Mouse (Mus musculus): ENCODE measurements around the gene Sdhd. TPM values are rescaled to one million over a fixed set of nuclear protein-coding genes. Genes with fewer than 3 reads are reported as not detected.

Sdhd gene
- total and polyA plus RNA-seq, 2 experiments = 339 to 441 TPM

GRCm38 (mm10) chr9:50612115-50612514, 8.5 kb upstream of the Sdhd start:
- WGBS = 87% methylated on average over 4 of the region's 4 CpGs

GRCm38 (mm10) chr9:50604338-50604737, 726 bp upstream of the Sdhd start:
- Histone ChIP-seq H3K4me3 (ENCODE audit: insufficient read depth, low read depth, low read length) (peak overlapping the region; percentile 78), H3K27me3 (ENCODE audit: control insufficient read depth, insufficient read depth, low read length) (no peaks in the 10 kb centered on the region), H3K9ac (ENCODE audit: low read depth, low read length) (peak overlapping the region; percentile 92), H3K4me1 (ENCODE audit: control insufficient read depth, insufficient read depth, low read length) (peaks cover 6% of the 10 kb centered on the region), H3K27ac (replicated peaks; ENCODE audit: insufficient read depth, low read depth, low read length) (peak overlapping the region; percentile 68), H3K79me2 (ENCODE audit: control insufficient read depth, insufficient read depth, low read length) (peaks cover 8% of the 10 kb centered on the region; the same call in 1 of the 2 replicates), H3K36me3 (ENCODE audit: control insufficient read depth, insufficient read depth, low read length) (peaks cover 24% of the 10 kb centered on the region)
- WGBS = under 1% methylated on average over 6 of the region's 6 CpGs
- TF ChIP-seq POLR2A (IDR thresholded peaks at IDR 0.05; ENCODE audit: extremely low read depth, insufficient read depth, low read length) (no peak), CTCF (IDR thresholded peaks at IDR 0.05; ENCODE audit: low read depth, low read length) (no peak)
- peak; percentile 59 for DNase-seq (ENCODE audit: extremely low read depth, low read depth, low spot score)

More at GRCm38 (mm10) chr9:50612115-50612514, 8.5 kb upstream of the Sdhd start:
- DNase-seq (ENCODE audit: extremely low read depth, low read depth, low spot score) = no peak
- peaks cover 44% of the 10 kb centered on the region for H3K36me3 ChIP-seq (ENCODE audit: control insufficient read depth, insufficient read depth, low read length)
- H3K4me1 ChIP-seq (ENCODE audit: control insufficient read depth, insufficient read depth, low read length) = 0 out of 2 replicates have a peak, but pooled peaks cover 6% of the 10 kb centered on the region
- peaks cover 3% of the 10 kb centered on the region; the same call in 1 of the 2 replicates for H3K79me2 ChIP-seq (ENCODE audit: control insufficient read depth, insufficient read depth, low read length)
- H3K27ac ChIP-seq (replicated peaks; ENCODE audit: insufficient read depth, low read depth, low read length) = no peak overlapping the region
- H3K4me3 ChIP-seq (ENCODE audit: insufficient read depth, low read depth, low read length) = no peak overlapping the region
- TF ChIP-seq CTCF (IDR thresholded peaks at IDR 0.05; ENCODE audit: low read depth, low read length) (no peak), POLR2A (IDR thresholded peaks at IDR 0.05; ENCODE audit: extremely low read depth, insufficient read depth, low read length) (no peak)
- no peaks in the 10 kb centered on the region for H3K27me3 ChIP-seq (ENCODE audit: control insufficient read depth, insufficient read depth, low read length)
- H3K9ac ChIP-seq (ENCODE audit: low read depth, low read length) = no peak overlapping the region

GRCm38 (mm10) chr9:50603998-50604324, 349 bp upstream of the Sdhd start:
- H3K4me1 ChIP-seq (ENCODE audit: control insufficient read depth, insufficient read depth, low read length) = peaks cover 6% of the 10 kb centered on the region
- WGBS = under 1% methylated on average over 24 of the region's 24 CpGs
- no peak for DNase-seq (ENCODE audit: extremely low read depth, low read depth, low spot score)
- H3K4me3 ChIP-seq (ENCODE audit: insufficient read depth, low read depth, low read length) = peak overlapping the region; percentile 78
- H3K27me3 ChIP-seq (ENCODE audit: control insufficient read depth, insufficient read depth, low read length) = no peaks in the 10 kb centered on the region
- TF ChIP-seq POLR2A (IDR thresholded peaks at IDR 0.05; ENCODE audit: extremely low read depth, insufficient read depth, low read length) = no peak
- TF ChIP-seq CTCF (IDR thresholded peaks at IDR 0.05; ENCODE audit: low read depth, low read length) = no peak
- peak overlapping the region; percentile 68 for H3K27ac ChIP-seq (replicated peaks; ENCODE audit: insufficient read depth, low read depth, low read length)
- peak overlapping the region; percentile 92 for H3K9ac ChIP-seq (ENCODE audit: low read depth, low read length)
- peaks cover 8% of the 10 kb centered on the region; the same call in 1 of the 2 replicates for H3K79me2 ChIP-seq (ENCODE audit: control insufficient read depth, insufficient read depth, low read length)
- H3K36me3 ChIP-seq (ENCODE audit: control insufficient read depth, insufficient read depth, low read length) = peaks cover 24% of the 10 kb centered on the region

GRCm38 (mm10) chr9:50602055-50602845, 1.4 kb downstream of the Sdhd start:
- Histone ChIP-seq H3K4me1 (ENCODE audit: control insufficient read depth, insufficient read depth, low read length) (peaks cover 6% of the 10 kb centered on the region), H3K27ac (replicated peaks; ENCODE audit: insufficient read depth, low read depth, low read length) (peak overlapping the region; percentile 81), H3K36me3 (ENCODE audit: control insufficient read depth, insufficient read depth, low read length) (peaks cover 31% of the 10 kb centered on the region), H3K79me2 (ENCODE audit: control insufficient read depth, insufficient read depth, low read length) (peaks cover 8% of the 10 kb centered on the region; the same call in 1 of the 2 replicates), H3K27me3 (ENCODE audit: control insufficient read depth, insufficient read depth, low read length) (no peaks in the 10 kb centered on the region), H3K4me3 (ENCODE audit: insufficient read depth, low read depth, low read length) (peak overlapping the region; percentile 78), H3K9ac (ENCODE audit: low read depth, low read length) (peak overlapping the region; percentile 63)
- TF ChIP-seq CTCF (IDR thresholded peaks at IDR 0.05; ENCODE audit: low read depth, low read length) (no peak), POLR2A (IDR thresholded peaks at IDR 0.05; ENCODE audit: extremely low read depth, insufficient read depth, low read length) (no peak)
- peak; percentile 82 for DNase-seq (ENCODE audit: extremely low read depth, low read depth, low spot score)
- WGBS = 27% methylated on average over 7 of the region's 7 CpGs

GRCm38 (mm10) chr9:50601536-50601935, 2.1 kb downstream of the Sdhd start:
- no peak for TF ChIP-seq CTCF (IDR thresholded peaks at IDR 0.05; ENCODE audit: low read depth, low read length)
- no peak for TF ChIP-seq POLR2A (IDR thresholded peaks at IDR 0.05; ENCODE audit: extremely low read depth, insufficient read depth, low read length)
- peaks cover 36% of the 10 kb centered on the region for H3K36me3 ChIP-seq (ENCODE audit: control insufficient read depth, insufficient read depth, low read length)
- peak overlapping the region; percentile 77 for H3K27ac ChIP-seq (replicated peaks; ENCODE audit: insufficient read depth, low read depth, low read length)
- H3K27me3 ChIP-seq (ENCODE audit: control insufficient read depth, insufficient read depth, low read length) = no peaks in the 10 kb centered on the region
- H3K9ac ChIP-seq (ENCODE audit: low read depth, low read length) = peak overlapping the region; percentile 32
- H3K4me1 ChIP-seq (ENCODE audit: control insufficient read depth, insufficient read depth, low read length) = peaks cover 6% of the 10 kb centered on the region
- WGBS = 16% methylated on average over 6 of the region's 6 CpGs
- peak; percentile 59 for DNase-seq (ENCODE audit: extremely low read depth, low read depth, low spot score)
- H3K4me3 ChIP-seq (ENCODE audit: insufficient read depth, low read depth, low read length) = peak overlapping the region; percentile 15
- peaks cover 8% of the 10 kb centered on the region; the same call in 1 of the 2 replicates for H3K79me2 ChIP-seq (ENCODE audit: control insufficient read depth, insufficient read depth, low read length)

GRCm38 (mm10) chr9:50596973-50597372, 6.6 kb downstream of the Sdhd start:
- Histone ChIP-seq H3K9ac (ENCODE audit: low read depth, low read length) (no peak overlapping the region), H3K36me3 (ENCODE audit: control insufficient read depth, insufficient read depth, low read length) (peaks cover 41% of the 10 kb centered on the region), H3K4me3 (ENCODE audit: insufficient read depth, low read depth, low read length) (no peak overlapping the region), H3K4me1 (ENCODE audit: control insufficient read depth, insufficient read depth, low read length) (peaks cover 14% of the 10 kb centered on the region; the same call in 1 of the 2 replicates), H3K27me3 (ENCODE audit: control insufficient read depth, insufficient read depth, low read length) (no peaks in the 10 kb centered on the region), H3K27ac (replicated peaks; ENCODE audit: insufficient read depth, low read depth, low read length) (no peak overlapping the region), H3K79me2 (ENCODE audit: control insufficient read depth, insufficient read depth, low read length) (peaks cover 5% of the 10 kb centered on the region; the same call in 1 of the 2 replicates)
- DNase-seq (ENCODE audit: extremely low read depth, low read depth, low spot score) = no peak
- 43% methylated on average over 8 of the region's 8 CpGs for WGBS
- TF ChIP-seq POLR2A (IDR thresholded peaks at IDR 0.05; ENCODE audit: extremely low read depth, insufficient read depth, low read length) (no peak), CTCF (IDR thresholded peaks at IDR 0.05; ENCODE audit: low read depth, low read length) (no peak)
